Mouse (Mus musculus) stomach, adult 2 months (tissue): ENCODE data around the gene Ccdc71. TPM values are rescaled to one million over a fixed set of nuclear protein-coding genes. Genes with fewer than 3 reads are reported as not detected.

Source experiments
- polyA plus RNA-seq: library from polyadenylated mRNA; depleted of rRNA; stranded (reverse); fragments of >200 nt; gene quantifications from 2 replicates; pipeline ENCODE4 v1.2.3, GENCODE M21; 2012; rRNA removed

The Ccdc71 gene
- polyA plus RNA-seq: 9.5 and 10.1 TPM in 2 replicates

DNA sequence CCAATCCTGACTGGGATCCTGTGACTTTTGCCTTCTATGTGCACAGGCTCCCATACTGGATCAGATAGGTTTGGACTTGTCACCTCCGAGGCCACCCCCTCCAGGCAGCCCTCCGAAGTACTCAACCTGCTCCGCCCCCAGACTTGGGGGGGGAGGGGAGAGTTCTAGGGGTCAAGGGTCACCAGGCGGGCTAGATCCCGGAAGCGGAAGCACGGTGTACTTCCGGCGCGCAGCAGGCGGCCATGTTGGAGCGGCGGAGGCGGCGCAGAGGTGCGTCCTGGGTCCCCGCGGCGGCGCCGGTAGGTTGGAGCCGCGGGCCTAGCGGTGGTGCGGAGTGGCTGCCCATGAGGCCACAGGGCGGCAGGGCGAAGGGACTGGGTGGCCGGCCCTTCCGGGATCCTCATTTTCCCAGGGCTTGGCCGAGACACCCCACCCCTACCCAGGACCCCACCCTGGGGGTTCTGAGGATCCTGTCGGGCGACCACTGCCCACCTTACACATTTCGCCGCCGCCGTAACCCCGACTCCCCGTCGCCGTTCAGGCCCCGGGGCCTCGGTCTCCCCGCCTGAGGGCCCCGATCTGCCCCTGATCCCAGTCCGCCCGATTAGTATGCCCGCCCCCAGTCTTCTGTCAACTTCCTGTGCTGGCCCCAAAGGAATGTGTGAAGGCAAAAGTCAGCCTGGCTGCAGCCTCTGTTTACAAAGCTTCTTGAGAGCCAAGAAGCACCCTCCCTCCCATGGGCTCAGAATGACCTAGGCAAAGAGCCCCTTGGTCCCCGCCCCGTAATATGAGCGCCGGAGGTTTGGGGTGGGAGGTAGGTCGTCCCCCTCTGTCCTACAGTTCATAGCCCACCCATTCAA, at the start of gene Ccdc71:
TSS of gene Ccdc71 (plus strand) at position 209 of the 860 bp plus-strand sequence.

DNA sequence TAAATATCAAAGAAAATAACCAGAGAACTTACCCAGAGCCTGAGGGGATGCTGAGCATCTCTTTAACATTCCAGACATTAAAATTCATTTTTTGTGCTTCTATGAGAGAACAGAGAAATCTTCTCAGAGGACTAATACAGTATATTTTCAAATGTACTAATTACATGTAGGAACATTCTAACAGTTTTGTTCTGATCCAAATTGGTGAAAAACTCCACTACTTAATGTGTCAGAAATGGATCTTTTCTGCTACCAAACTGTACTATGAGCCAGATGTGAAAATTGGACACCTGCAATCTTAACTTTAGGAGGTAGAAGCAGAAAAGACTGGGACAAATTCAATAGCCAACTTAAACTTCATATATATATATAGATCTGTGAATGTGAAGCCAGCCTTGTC, 31.9 kb upstream of the Ccdc71 start, which contains the start of gene Ccdc36:
TSS of gene Ccdc36 (minus strand) at position 101 of the 400 bp plus-strand sequence.

DNA sequence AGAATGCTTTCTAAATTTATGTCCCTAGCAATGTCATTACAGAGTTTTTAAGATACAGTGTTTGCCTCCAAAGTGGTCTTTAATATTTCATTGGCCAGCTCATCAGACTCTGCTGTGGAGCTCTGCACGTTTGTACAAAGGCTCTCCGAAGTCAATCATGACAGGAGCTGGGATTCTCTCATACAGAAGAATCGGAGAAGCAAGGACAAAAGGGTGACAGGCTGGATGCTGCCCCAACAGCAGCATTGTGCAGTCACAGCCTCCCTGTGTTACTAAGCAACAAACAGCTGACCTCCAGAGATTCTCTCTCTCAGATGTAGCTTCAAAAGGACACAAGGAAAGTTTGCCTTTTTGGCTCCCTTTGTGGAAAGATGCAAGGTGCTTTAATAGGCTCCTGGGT, 24.1 kb upstream of the Ccdc71 start, which contains the start of gene BC048562:
TSS of gene BC048562 (plus strand) at position 301 of the 400 bp plus-strand sequence.

DNA sequence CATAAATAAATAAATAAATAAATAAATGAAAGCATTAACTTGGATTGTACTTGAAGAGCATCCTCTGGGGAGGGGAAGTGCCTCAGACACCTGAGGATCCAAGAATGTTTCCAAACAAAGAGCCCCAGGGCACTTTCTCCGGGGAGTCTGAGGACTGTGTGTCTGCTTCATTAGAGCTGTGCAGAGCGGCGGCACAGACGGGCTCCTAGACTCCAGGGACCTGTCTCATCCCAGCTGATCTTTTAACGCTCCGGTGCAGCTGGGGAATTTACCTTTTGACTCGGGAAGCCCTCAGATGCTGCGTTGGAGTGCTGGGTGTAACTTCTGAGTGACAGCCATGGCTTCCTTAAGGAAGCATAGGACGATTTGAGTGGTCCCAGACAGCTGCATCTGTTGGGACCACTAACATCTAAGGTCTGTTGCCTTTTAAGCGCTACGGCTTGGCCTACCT, 879 bp downstream of the Ccdc71 start, which contains the start of gene Klhdc8b:
TSS of gene Klhdc8b (minus strand) at position 401 of the 451 bp plus-strand sequence.

DNA sequence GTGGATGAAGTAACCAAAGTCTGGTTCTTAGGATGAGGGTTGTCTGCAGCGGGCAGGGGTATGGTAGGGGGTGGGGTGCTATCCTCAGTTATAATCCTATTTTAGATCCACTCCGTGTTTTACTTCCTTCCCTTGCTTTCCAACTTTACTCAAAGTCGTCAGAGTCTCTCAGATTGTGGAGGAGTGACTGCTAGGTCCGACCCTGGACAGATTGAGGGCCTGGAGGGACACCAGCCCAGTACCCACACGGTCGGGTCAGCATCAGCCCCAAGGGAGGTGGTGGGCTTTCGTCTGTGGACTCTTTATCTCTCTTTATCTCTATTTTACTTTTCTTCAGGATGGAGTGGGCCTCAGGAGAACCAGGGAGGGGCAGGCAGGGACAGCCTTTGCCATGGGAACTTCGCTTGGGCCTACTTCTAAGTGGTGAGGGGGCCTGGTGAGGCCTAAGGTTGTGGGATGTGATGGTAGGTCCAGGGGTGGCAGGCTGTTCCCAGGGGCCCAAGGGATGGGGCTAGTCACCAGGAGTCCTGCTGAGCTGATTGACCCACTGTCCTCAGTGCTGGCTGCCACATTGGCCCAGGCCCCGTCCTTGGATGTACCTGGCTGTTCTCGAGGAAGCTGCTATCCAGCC, 19.5 kb downstream of the Ccdc71 start, which contains the start of gene Lamb2:
TSS of gene Lamb2 (plus strand) at position 16 of the 631 bp plus-strand sequence.

DNA sequence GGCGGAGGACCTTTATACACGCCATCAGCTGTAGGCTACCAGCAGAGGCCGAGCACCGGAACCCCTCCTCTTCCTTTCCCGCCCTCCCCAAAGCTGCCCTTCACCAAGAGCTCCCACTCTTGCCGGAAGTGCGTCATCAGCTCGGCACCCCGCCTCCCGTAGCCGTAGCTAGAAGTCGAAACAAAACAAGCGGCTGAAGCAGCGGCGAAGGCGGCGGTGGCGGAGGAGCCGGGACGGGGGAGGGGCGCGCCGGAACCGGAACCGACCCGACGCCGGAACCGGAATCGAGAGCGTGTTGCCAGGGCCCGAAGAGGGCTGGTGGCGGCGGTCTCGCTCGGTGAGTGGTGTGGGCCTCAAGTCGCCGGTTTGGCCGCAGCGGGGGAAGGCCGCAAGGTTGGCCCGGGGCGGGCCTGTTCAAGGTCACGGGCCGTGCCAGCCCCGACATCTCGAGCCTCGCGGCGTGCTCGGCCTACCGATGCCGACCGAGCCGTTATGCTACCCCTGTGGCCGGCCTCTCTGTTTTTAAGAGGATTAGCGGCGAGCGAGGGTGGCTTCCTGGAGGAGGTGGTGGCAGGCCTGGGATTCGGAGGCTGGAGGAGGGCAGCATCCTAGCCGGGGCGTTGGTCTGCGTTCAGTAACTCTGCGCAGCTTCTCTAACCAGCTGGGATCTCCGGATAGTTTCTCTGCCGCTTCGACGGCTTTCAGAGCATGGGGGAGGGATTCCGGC, 30.4 kb downstream of the Ccdc71 start, which contains the start of gene Usp19:
TSS of gene Usp19 (plus strand) at position 44 of the 727 bp plus-strand sequence.

DNA sequence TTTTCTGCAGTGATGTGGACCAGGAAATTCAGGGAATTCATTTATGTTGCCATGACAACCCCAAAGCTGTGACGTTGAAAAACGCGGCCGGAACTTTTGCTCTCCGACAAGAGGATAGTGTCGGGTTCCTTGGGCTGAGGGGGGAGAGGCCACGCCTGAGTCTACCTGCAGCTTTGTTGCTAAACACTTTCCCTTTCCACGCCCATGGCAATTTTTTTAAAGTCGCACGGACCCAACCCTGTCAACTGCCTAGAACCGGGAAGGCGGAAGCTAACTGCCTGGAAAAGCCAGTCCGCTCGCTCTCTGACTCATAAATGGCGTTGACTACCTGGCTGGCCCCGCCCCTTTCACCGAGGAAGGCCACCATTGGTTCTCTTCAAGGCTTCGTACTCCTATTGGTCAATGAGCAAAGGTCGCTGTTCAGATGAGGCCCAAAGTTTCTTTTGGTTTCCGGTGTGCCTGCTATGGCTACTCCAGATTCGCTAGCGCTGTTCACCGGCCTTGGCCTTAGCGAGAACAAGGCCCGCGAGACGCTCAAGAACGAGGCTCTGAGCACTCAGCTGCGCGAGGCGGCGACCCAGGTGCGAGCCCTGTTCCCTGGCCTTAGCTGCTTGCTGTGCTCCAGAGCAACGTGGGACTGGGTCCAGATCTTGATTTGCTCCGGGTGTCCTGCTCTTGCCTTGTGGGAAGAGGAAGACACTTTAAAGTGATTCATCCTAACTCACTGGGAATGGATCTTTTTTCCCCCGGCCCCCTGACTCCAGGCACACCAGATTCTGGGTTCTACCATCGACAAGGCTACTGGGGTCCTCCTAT, 47.5 kb downstream of the Ccdc71 start, which contains the start of gene Qars:
TSS of gene Qars (plus strand) at position 88 of the 816 bp plus-strand sequence.

Other genes starting within 250 kb of the Ccdc71 start
- 28.8 and 36.6 TPM in 2 replicates for gene Dag1, start 196.6 kb upstream of the Ccdc71 start, polyA plus RNA-seq
- 6.8 and 6.9 TPM in 2 replicates for gene Nicn1, start 170.1 kb upstream of the Ccdc71 start, polyA plus RNA-seq
- gene Amt, start 163.7 kb upstream of the Ccdc71 start, polyA plus RNA-seq: 3.2 TPM in 2 replicates
- gene Rhoa, start 154.4 kb upstream of the Ccdc71 start, polyA plus RNA-seq: 59.7 and 90.1 TPM in 2 replicates
- gene Tcta, start 154.4 kb upstream of the Ccdc71 start, polyA plus RNA-seq: 28.8 and 29.1 TPM in 2 replicates
- 883 and 1,488 TPM in 2 replicates for gene Gpx1, start 121.6 kb upstream of the Ccdc71 start, polyA plus RNA-seq
- gene Usp4, start 112.7 kb upstream of the Ccdc71 start, polyA plus RNA-seq: 30.4 and 31.9 TPM in 2 replicates
- 0.24 TPM in 1 of 2 replicates, not detected in the other for gene 1700102P08Rik, start 67.7 kb upstream of the Ccdc71 start, polyA plus RNA-seq
- gene Ccdc36, start 32.0 kb upstream of the Ccdc71 start, polyA plus RNA-seq: not detected in 2 replicates
- not detected in 2 replicates for gene BC048562, start 24.0 kb upstream of the Ccdc71 start, polyA plus RNA-seq
- 35.5 and 42.0 TPM in 2 replicates for gene Klhdc8b, start 1.1 kb downstream of the Ccdc71 start, polyA plus RNA-seq
- gene Lamb2, start 19.2 kb downstream of the Ccdc71 start, polyA plus RNA-seq: 38.1 and 42.5 TPM in 2 replicates
- 45.4 and 45.6 TPM in 2 replicates for gene Usp19, start 30.1 kb downstream of the Ccdc71 start, polyA plus RNA-seq
- gene Qars, start 47.2 kb downstream of the Ccdc71 start, polyA plus RNA-seq: 95.3 and 101 TPM in 2 replicates
- 28.5 and 33.1 TPM in 2 replicates for gene Qrich1, start 56.3 kb downstream of the Ccdc71 start, polyA plus RNA-seq
- 46.7 and 49.6 TPM in 2 replicates for gene Impdh2, start 99.8 kb downstream of the Ccdc71 start, polyA plus RNA-seq
- gene Ndufaf3, start 106.9 kb downstream of the Ccdc71 start, polyA plus RNA-seq: 23.8 and 31.2 TPM in 2 replicates
- gene Dalrd3, start 109.4 kb downstream of the Ccdc71 start, polyA plus RNA-seq: 107 and 117 TPM in 2 replicates
- 15.0 and 15.9 TPM in 2 replicates for gene Wdr6, start 118.2 kb downstream of the Ccdc71 start, polyA plus RNA-seq
- 5.0 and 6.7 TPM in 2 replicates for gene P4htm, start 137.1 kb downstream of the Ccdc71 start, polyA plus RNA-seq
- 12.1 and 13.6 TPM in 2 replicates for gene Arih2, start 188.9 kb downstream of the Ccdc71 start, polyA plus RNA-seq
- 11.4 and 14.5 TPM in 2 replicates for gene Slc25a20, start 201.6 kb downstream of the Ccdc71 start, polyA plus RNA-seq
- 8.8 and 10.6 TPM in 2 replicates for gene Prkar2a, start 228.8 kb downstream of the Ccdc71 start, polyA plus RNA-seq